Mouse (Mus musculus) T-helper 17 cell (primary cell): ENCODE results near the gene Nod2.

Source experiments
- in situ Hi-C, 2 experiments: fragments of 300-600 bp; cut with MboI, MseI; formaldehyde crosslinking; loops; 1 replicate in 1 of 2; 2 replicates in 1 of 2; pipeline ENCODE4 v1.15.1; 2025; ENCODE audit warnings: high pct_unique_total_duplicates in 2 of 2

The Nod2 gene

DNA sequence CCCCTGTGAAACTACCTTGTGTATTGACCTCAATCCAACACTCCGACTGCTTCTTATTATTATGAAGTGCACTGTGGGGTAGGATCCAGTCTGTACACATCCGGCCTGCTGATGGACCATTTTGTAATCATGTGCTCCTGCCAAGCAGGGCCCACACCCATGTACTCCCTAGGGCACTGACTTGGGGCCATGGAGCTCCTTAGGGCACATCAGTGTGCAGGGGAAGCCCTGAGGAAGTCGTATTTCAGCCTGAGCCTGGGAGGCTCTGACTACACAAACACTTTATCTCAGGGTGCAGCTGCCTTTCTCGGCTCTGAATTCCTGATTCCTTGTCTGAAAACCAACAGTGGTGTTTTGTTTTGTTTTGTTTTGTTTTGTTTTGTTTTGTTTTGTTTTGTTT is 16.9 kb upstream of the Nod2 start:
- in situ Hi-C loops = loop anchor here (5.0 to 25.0 kb wide), 2 partner anchors 122 to 1768 kb away; no protein-coding TSS in a partner anchor

DNA sequence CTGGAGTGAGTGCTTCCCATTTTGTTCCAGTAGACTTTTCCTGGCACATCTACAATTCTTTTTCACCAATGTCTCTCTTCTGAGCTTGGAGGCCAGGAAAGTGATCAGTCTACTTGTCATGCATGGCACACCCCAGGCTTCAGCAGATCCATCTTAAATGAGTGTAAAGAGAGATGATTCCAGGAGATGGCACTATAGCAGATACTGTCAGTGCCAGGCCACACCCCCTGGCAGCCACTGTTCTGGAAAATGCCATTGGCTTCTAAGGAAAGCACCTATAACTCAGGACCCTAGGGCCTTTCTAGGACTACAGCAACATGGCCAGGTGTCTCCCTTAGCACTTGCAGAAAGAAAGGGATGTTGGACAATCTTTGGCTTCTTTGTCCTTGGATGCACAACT is 16.0 kb upstream of the Nod2 start:
- in situ Hi-C loops = loop anchor here (5.0 to 25.0 kb wide), 2 partner anchors 121 to 1769 kb away; no protein-coding TSS in a partner anchor

DNA sequence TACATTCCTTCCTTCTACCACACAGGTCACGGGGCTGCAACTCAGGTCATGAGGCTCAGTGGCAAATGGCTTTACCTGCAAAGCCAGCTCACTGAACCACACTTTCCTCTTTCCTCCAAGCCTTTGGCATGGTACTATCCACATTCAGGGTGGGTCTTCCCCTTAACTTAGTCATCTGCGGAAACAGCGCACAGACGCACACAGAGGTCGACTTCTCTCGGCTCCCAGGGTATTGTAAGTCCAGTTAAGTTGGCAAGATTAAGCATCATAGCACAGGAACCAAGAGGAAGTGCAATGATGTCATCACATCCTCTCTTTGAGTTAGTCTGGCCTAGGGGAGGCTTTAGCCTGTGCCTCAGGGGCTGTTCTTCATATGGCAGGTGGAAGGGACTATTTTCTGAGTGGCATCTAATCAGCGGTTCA is 13.8 kb upstream of the Nod2 start:
- in situ Hi-C loops = loop anchor here (5.0 to 25.0 kb wide), 2 partner anchors 119 to 1771 kb away; no protein-coding TSS in a partner anchor

DNA sequence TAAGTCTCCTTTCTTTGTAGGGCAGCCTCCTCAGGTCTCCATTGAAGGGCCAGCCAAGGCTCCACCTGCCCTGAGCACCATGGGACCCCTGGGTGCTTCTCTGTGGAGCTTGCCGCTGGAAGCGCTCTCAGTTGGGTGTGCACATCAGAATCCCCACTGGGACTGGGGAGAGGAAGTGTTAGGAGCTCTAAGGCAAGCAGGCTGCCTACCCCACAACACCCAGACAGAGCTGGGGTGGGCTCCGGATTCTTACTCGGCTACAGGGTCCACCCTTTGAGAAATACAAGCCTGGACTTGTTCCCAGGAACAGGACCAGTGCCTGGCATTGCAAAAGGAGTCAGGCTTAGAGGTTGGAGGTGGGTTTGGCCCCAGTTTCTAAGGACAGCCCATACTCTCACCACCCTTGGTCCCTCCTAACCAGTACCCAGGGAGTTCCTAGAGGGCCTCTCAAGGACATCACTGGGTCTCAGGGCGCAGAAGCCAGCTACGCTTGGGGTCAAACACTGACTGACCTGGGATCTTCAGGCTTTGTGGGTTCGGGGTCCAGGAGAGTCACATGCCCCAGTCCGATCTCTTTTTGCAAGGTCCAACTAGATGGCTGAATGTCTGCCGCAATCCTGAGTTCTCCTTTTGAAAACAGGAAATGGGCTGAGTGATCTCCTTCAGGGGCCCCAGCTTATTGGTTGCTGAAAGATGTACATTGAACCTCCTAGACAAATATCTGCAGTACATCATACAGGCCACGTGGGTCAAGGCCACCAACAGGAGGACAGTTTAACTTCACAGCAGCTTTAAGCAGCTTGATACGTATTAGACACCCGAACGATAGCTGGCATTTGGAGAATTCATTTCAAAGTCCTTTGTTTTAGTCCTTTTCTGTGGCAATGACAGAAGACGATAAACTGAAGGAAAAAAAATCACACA is 11.4 kb upstream of the Nod2 start, which contains the start of gene Snx20:
Gene Snx20 (minus strand): TSS at position 655 of the 924 bp plus-strand sequence.
- in situ Hi-C loops = loop anchor here in 1 of 2 experiments (5.0 to 25.0 kb wide), 3 partner anchors 57 to 1773 kb away; no protein-coding TSS in a partner anchor

DNA sequence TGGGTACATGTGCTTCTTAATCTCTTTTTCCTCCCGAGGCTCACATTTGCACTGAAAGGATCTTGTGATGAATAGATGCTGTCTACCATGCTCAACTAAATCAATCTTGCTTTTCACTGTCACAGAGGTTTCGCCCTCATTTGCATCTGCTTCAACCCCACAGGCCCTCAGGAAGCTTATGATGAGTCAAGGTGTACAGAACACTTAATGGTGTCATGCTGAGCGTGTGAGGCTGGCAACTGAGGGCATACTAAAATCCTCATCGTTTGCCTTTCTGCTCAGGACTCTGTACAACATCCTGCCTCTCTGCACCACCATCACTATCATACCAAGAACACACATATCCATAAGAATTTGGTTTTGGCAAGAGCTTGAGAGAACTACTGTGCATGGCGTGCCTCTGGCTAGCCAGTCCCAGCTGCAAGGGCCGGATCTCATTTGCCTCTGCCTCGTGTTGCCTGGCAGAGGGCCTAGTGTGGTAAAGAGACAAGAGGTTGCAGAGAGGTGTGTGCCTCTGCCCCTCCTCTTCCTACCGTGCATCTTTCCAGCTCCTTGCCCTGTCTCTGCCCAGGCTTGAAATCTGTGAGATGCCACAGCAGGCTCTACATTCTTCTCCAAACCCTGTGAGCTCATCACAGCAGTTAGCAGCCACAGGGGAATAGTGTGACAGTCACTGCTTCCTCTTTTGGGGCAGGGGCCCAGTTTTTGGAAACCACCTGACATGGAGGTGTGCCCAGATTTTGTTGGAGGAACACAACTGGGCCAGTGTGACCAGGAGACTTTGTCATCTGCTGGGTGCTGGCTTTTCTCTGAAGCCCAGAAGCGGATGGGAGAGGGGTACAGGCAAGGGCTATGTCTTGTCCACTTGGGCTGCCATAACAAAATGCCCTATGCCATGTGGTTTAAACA is 9.8 kb upstream of the Nod2 start:
- in situ Hi-C loops = loop anchor here in 1 of 2 experiments (5.0 to 25.0 kb wide), 3 partner anchors 55 to 1775 kb away; no protein-coding TSS in a partner anchor

DNA sequence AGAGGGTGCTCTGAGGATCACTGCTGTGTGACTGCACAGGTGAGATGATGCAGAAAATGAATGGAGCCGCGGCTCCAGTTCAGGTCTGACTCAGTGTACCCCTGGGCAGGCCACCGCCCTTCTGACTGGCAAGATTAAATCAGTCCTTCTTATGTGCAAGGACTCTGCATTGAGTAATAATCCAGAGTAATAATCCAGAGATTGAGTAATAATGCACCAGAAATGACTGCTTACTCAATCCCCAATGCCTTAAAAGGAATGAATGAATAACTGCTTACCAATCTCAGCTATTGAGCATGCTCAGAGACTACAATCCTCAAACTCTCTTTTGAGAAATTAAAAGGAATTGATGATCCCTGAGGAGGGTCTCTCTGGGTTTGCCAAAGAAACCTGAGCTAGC is 8.2 kb upstream of the Nod2 start:
- in situ Hi-C loops = loop anchor here in 1 of 2 experiments (5.0 to 25.0 kb wide), 3 partner anchors 53 to 1777 kb away; no protein-coding TSS in a partner anchor

DNA sequence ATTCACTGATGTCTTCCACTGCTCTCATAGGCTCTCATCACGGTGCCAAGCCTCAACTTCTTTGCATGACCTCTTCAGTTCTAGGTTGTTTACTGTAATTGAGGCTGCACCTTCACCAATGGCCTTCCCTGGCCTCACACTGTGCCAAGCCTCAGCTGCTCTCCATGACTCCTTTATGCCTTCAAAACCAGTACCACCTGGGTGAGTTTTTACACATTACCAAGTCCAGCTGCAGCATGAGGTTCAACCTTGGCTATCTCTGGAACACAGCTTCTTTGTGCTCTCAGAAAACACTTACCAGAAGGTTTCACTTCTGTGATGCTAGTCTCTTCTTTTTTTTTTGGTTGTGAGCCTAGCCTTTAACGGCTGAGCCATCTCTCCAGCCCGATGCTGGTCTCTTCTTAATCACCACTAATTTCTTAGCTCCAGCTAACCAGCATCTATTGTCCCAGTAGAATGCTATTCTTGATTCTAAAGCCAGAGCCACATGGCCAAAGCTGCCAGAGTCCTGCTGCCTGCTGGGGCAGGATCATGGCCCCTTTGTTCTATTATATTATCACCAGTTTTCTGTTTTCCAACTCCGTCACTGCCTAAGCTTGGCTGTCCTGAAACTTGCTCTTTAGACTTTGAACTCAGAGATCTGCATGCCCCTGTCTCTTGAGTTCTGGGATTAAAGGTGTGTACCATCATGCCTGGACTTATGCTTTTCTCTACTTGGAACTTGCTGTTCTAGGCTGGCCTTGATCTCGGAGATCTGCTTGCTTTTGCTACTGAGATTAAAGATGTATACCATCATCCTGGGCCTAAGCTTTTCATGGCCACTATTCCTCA is 4.2 kb upstream of the Nod2 start:
- in situ Hi-C loops = loop anchor here (5.0 to 25.0 kb wide), 2 partner anchors 39 to 1781 kb away; no protein-coding TSS in a partner anchor

DNA sequence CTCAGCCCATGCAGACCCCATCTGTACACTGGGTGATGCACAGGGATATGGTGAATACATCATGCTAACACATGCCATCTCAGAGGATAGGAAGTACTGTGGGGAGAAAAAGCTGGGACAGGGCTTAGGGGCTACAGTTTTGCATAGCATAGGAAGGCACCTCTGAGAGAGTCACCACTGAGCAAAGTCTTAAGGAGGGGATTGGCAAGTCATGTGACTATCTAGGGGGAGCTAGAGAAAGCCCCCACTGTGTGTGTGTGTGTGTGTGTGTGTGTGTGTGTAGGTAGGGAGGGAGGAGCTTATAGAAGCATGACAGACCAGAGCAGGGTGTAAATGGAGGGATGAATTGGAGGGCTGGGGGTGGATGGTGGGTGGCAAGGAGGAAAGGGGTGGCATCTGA is 1.2 kb downstream of the Nod2 start:
- in situ Hi-C loops = loop anchor here in 1 of 2 experiments (25.0 kb wide), 1 partner anchor 1786 kb away; no protein-coding TSS in a partner anchor

DNA sequence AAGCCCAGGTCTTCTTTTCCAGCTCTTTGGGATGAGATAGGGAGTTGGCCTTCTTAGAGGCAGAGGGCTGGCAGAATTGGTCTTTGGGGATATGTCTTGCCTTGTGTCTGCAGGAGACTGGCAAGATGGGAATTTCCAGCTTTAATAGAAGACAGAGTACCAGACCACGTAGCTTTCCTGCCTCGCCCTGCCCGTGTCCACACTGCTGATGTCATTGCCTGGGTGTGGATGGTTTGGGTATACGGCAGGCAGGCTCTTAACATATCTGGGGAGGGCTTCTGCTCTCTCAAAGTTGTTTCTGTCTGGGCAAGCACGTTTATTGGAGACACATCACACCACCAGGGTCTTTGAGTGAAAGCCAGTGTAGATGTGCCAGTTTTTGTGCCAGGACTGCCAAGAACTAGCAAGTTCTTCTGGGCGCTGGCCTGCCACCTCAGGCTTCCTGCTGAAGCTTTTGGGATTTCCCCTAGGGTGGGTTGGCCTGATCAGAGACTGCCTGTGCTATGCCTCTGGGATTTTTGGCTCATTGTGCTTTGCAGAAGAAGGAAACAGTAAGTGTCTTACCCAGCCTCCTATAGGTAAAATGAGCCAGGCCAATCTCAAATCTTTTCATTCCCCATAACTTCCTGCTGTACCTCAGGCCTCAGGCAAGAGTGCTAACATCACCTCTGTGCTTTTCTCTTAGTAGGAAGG is 3.0 kb downstream of the Nod2 start:
- in situ Hi-C loops = loop anchor here in 1 of 2 experiments (10.0 kb wide), 1 partner anchor 425 kb away; no protein-coding TSS in a partner anchor

DNA sequence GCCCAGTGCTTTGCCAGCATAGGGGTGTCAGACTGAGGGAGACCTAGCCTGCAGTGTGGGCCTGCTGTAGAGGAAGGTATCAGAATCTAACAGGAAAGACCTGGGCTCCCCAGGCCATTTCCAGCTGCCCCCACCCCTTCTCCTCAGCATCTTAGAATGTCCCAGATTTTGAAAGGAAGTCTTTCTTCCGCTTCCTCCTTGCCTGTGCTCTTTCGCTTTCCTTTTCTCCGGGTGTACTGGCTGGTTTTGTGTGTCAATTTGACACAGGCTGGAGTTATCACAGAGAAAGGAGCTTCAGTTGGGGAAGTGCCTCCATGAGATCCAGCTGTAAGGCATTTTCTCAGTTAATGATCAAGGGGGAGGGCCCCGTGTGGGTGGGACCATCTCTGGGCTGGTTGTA is 4.0 kb downstream of the Nod2 start:
- in situ Hi-C loops = loop anchor here in 1 of 2 experiments (10.0 kb wide), 1 partner anchor 424 kb away; no protein-coding TSS in a partner anchor

DNA sequence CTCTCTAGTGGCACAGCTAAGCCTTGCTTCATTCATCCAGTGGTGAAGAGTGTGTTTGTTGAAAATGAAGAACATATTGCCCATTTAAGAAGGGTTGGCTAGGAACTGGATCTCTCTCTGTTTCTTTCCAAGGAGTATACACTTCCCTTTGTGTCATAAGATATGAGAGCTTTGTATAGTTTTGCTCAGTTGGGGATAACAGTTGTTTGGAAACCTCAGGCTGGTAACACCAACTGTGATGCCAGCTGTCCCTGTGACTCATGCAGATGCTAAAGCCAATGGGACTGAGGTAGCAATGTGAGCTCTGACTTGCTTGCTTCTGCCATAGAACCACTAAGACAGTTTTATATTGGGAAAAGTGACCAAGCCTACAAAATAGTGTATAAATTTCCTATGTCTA is 8.2 kb downstream of the Nod2 start:
- in situ Hi-C loops = loop anchor here in 1 of 2 experiments (10.0 kb wide), 1 partner anchor 419 kb away; no protein-coding TSS in a partner anchor

DNA sequence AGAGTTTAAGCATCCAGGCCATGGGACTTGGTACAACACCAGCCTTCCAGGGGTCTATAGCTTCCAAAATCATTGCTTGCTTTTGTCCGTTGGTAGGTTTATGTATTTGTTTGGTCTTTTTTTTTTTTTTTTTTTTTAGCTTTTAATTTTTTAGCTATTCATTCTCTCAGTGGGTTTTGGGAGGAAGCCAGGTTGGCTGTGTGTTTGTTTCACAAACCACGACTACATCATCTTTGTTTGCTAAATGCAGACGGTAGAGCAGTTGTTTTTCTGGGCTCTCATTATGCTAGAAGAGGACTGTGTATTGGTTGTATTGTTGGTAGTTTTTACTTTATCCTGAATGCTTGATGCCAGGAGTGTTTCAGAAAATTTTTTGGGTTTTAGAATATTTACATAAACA is 12.8 kb downstream of the Nod2 start:
- in situ Hi-C loops = loop anchor here in 1 of 2 experiments (10.0 kb wide), 1 partner anchor 415 kb away; no protein-coding TSS in a partner anchor

DNA sequence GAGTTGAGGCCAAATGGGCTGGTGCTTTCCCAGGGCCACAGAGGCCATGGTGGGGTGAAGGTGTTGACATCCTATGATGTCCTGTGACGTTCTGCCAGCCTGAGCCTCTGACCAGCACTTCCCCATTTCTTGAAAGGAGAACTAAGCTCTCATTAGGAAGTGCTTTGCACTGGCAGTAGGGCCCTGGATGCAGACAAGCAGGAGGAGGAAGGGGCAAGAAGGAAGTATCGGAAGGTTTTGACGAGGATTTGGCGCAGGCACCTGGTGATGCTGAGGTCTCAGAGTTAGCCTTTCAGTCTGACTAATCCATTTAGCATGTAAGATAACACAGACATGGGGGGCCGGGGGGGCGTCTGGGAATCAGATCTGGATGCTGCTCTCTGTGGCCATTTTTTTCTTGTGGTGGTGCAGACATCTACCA is 15.3 kb downstream of the Nod2 start:
- in situ Hi-C loops = no loop called here

DNA sequence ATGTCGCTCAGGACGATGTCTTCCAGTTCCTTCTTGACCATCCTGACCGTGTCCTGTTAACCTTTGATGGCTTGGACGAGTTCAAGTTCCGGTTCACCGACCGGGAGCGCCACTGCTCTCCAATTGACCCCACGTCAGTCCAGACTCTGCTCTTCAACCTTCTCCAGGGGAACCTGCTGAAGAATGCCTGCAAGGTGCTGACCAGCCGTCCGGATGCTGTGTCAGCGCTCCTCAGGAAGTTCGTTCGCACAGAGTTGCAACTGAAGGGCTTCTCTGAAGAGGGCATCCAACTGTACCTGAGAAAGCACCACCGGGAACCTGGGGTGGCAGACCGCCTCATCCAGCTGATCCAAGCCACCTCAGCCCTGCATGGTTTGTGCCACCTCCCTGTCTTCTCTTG is 17.0 kb downstream of the Nod2 start:
- in situ Hi-C loops = no loop called here

DNA sequence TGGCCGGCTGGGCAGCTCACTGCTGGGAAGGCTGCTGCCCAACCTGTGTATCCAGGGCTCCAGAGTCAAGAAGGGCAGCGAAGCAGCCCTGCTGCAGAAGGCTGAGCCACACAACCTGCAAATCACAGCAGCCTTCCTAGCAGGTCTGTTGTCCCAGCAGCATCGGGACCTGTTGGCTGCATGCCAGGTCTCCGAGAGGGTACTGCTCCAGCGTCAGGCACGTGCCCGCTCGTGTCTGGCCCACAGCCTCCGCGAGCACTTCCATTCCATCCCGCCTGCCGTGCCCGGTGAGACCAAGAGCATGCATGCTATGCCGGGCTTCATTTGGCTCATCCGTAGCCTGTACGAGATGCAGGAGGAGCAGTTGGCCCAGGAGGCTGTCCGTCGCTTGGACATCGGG is 17.8 kb downstream of the Nod2 start:
- in situ Hi-C loops = no loop called here

DNA sequence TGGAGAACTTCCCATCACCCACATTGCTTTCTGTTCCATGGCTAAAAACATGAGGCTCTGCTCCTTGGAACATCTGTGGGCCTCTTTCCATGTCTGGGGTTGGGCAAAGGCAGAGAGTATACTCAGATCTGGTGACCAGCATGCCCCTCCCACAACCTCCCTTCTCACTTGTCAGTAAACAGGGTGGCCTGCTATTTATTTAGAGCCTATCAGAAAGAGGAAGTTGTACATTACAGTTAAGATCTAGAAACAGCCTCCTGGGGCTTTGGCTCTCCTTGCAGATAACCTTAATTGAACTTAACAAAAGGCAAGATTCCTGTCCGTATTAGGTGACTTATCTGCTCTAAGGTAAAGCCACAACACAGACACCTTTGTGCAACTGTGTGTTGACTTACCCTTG is 19.3 kb downstream of the Nod2 start:
- in situ Hi-C loops = no loop called here

DNA sequence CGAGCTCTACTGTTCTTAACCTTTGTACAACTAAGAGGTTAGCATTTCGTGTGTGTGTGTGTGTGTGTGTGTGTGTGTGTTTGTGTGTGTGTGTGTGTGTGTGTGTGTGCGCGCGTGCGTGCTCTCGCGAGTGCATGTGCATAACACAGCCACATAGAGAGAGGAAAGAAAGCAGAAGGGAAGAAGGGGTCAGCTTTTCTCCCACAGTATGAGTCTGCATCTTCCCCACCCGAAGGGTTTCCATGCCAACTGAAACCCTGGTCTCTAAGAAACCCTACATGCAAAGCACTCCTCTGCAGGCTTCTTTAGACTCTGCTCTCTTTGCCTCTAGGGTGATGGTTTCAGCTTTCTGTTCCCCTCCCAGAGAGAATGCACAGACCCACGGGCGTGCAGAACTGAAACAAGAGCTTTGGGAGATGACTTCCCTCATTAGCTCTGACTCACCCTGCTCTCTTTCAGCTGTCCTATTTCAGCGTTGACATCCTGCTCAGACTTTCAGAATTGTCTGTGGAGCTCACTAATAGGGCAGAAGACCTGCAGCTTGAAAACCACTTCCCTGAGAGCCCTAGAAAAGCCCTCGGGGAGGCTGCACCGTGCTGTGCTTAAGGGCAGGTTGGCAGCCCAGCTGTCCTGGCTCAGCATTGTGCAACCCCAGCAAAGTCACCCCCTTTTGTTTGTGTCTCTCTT is 21.4 kb downstream of the Nod2 start:
- in situ Hi-C loops = no loop called here

DNA sequence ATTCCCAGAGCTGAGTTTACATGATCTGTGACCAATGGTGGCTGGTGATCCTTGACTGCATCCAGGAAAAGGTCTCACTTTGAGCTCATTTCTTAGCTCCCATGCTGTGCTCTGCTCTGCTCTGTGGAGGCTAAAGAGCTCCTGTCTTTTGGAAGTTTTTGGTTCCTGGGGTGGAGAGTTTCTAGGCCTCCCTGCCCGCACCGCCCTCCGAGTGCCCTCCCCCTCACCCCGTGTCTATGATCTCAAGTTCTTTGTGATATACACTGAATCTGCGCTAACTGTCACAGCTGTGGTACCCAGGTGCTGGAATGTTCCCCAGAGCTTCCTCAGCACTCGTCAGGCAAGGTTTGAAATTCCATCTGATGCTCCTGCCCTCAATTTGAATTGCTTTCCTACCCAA is 23.7 kb downstream of the Nod2 start:
- in situ Hi-C loops = no loop called here

DNA sequence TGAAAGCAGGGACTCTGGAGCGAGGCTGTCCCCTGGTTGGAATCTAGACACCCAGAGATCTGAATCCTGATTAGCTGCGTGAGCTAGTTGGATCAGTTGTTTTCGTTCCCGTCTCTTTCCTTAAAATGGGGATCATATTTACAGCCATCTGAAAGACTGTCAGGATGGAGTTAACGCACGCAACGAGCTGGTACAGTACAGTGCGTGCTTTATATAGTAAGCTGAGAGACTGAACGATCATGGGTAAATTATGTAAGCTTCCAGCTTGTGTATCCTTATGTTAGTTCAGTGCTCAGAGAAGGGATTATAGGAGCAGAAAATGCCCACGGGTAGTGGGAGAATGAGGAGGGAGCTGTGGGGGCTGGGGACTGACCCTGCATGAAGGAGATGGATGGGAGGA is 24.5 kb downstream of the Nod2 start:
- in situ Hi-C loops = no loop called here
